Mouse (Mus musculus): ENCODE results near the gene H2-DMa. TPM values are rescaled to one million over a fixed set of nuclear protein-coding genes. Genes with fewer than 3 reads are reported as not detected.

Gene H2-DMa
- total RNA-seq, 2 experiments from 2014 or later = 17.2 to 20.4 TPM

DNA sequence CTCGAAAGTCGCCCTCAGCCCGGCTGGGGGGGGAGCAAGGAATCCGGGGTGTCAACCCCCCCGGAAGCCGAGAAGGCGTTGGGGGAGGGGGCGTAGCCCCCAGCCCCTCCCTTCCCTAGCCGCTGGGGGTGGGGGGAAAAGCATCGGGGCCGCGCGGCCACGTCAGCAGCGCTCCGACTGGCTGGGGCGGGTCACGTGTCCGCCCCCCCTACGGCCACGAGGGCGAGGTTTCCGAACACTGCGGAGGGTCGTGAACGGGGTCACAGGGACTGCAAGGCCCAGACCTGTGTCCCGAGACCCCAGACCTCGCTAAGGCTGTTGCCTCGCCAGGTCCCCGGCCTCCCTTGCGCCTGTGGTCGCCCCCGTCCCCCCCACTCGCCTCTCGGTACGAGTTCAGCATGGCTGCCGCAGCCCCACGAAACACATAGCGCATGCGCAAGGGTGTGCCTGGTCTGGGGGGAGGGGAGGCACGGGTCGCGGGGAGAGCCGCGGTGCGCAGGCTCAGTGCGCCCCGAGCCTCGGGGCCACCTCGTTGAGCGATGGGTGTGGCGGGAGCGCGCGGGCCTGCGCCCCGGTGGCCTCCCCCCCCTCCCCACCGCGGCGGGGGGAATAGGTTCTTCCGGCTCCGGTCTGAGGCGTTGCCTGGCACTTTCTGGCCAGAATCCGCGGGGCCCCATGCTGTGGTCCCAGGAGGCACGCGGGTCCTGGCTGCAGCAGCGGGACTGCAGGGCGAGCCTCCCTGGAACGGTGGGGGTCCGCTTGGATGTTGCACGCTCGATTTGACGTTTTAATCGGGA is 3.0 kb downstream of the H2-DMa start, which contains the start of gene Brd2:
TSS of gene Brd2 (minus strand) at position 447 of the 797 bp plus-strand sequence.
- peak; percentile 45 for ATAC-seq (replicated peaks; ENCODE audit: low FRiP score, poor library complexity, severe bottlenecking)

DNA sequence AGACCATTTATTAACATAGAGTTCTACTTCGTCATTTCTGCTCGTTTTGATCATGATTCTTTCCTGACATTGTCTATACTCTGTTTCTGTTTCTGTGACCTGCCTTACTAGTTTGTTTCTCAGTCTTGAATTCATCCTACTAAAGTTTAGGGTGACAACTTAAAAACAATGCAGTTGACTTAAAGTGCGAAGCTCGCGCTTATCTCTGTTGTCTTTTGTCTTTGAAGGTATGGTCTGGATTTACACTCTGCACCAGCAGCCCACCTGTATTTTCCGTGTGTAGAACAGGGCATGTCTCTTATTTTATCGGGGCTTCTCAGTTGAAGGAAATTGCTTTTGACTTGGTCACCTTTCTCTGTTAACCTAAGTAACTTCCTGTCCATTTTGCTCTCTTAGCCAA is 3.8 kb downstream of the H2-DMa start:
- ATAC-seq (replicated peaks; ENCODE audit: low FRiP score, poor library complexity, severe bottlenecking) = no peak

DNA sequence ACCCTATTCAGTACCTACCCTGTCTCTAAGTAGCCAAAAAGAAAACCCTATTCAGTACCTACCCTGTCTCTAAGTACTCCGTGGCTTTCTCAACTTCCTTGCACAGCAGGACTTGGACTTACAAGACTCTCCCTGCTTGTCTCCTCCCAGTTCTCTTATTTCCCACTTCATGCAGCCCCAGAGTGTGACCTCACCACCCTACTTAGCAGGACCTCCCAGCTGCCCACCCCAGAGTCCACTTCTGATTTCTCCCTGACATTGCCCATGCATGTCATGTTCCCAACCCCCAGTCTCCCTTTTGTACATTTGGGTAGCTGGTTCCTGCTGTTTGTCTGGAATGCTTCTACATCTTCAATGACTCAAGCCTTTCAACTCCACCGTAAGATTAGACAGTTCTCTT is 4.2 kb downstream of the H2-DMa start:
- ATAC-seq (replicated peaks; ENCODE audit: low FRiP score, poor library complexity, severe bottlenecking) = no peak

DNA sequence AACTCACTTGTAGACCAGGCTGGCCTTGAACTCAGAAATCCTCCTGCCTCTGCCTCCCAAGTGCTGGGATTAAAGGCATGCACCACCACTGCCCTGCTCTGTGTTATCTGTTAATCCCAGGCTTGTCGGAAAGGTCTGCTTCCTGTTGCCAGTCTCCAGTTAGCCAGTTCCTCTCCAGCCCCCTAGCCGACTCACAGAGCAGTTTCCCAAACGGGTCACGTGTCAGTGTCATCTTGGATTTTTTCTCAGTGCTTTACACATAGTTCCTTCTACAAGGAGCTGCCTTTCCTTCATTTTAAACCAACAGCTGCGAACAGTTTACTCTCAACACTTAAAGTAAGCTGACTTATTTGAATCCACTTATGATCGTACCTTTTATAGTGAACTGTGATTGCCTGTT is 5.3 kb downstream of the H2-DMa start:
- no peak for ATAC-seq (replicated peaks; ENCODE audit: low FRiP score, poor library complexity, severe bottlenecking)

DNA sequence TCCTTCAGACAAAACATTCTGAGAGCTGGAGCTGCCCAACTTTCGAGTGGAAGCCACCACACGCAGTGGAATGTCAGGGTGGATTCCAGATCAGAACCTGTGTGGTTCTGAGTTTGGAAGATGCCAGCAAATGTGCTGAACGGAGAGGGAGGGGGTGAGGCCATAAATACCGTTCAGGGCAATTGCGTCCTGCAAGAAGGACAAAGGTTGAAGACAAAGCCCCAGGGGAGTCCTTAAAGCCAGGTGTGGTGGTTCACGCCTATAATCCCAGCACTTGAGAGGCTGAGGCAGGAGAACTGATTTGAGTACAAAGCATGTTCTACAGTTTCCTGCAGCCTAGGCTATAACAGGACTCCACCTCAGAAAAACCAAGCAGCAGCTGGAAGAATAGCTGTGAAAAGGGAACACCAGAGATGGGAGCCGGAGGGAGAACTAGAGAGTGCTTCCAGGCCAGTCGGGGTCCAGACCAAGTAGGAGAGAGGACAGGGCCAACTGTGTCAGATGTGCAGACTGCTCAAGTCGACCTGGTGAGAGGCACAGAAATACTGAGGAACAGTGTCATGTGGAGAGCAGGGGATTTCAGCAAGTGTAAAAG is 7.6 kb downstream of the H2-DMa start:
- ATAC-seq (replicated peaks; ENCODE audit: low FRiP score, poor library complexity, severe bottlenecking) = no peak

DNA sequence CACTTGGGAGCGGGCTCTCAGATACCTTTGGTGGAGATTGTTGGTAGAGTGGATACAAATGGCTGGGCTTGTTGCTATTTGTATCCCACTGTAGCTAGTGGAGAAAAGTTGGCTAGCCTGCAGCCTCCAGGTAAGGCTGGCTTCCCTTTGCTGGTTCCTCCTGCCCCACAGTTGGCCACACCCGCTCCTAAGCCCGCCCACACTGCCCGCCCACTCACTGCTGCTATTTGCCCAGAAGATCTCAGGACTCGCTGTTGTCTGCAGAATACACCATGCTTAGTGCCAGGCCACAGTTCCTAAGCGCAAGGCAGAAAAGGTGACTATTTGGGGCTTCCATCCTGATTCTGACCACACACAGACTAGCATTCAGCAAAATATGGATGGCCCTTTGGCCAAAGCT is 8.1 kb downstream of the H2-DMa start:
- ATAC-seq (replicated peaks; ENCODE audit: low FRiP score, poor library complexity, severe bottlenecking) = peak; percentile 81

DNA sequence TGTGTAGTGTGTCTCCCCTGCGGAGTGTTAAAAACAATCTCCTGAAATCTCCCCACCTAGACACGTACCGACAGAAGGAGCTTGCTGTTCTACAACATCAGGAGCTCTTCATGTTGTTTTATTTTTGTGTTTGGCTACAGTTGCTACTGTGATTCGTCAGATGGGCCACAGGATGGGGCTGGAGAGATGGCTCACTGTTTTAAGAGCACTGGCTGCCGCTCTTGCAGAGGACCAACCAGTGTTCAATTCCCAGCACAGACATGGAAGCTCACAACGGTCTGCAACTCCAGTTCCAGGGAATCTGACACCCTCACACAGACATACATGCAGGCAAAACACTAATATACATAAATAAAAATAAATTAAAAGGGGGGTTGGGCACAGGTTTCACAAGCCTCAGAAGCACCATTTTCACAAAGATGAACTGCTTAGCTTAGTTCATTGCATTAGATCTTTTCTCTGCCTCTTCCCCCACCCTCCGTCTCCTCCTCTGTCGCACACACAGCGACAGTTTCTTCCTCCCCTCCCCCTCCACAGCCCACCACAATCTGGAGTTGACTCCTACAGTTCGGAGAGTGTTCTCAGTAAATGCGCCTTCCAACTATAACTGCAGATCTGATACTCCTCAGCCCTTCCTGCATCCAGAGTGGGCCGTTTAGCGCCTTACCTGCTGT is 9.1 kb downstream of the H2-DMa start:
- ATAC-seq (replicated peaks; ENCODE audit: low FRiP score, poor library complexity, severe bottlenecking) = no peak

DNA sequence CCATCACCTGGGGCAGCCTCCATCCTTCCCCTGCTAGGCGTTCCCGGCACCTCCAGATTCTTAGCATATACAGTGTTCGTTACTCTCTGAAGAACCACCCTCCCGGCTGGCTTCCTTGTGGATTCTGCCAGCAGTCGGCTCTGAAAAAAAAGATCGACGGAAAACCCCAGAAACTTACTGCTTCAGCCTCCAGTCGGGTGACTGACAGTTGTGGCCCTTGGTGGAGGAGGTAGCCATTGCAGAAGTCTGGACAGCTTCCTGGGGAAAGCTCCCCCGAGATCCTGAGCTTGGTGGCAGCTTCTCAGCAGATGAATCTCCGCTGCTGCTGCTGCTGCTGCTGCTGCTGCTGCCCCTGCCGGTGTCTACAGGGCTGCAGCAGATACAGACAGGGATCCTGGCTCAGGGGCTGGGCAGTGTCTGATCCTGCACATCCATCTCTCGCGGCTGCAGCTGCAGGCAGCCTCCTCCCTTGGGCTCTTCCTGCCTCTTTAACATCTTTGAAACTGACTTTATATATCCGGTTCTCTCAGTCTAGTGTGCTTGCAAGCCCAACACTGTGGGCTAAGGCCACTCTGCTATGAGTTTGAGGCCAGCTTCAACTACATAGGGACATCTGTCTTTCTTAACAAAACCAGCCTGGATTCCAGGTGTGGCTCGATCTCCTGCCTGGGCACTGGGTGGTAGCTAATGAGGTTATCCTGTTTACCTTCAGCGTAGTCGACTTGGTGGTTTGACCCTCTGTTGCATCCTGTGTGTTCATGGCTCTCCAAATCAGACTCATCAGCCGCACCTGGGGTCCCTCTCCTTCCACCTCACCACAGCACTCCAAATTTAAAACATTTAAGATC is 9.8 kb downstream of the H2-DMa start:
- ATAC-seq (replicated peaks; ENCODE audit: low FRiP score, poor library complexity, severe bottlenecking) = no peak

DNA sequence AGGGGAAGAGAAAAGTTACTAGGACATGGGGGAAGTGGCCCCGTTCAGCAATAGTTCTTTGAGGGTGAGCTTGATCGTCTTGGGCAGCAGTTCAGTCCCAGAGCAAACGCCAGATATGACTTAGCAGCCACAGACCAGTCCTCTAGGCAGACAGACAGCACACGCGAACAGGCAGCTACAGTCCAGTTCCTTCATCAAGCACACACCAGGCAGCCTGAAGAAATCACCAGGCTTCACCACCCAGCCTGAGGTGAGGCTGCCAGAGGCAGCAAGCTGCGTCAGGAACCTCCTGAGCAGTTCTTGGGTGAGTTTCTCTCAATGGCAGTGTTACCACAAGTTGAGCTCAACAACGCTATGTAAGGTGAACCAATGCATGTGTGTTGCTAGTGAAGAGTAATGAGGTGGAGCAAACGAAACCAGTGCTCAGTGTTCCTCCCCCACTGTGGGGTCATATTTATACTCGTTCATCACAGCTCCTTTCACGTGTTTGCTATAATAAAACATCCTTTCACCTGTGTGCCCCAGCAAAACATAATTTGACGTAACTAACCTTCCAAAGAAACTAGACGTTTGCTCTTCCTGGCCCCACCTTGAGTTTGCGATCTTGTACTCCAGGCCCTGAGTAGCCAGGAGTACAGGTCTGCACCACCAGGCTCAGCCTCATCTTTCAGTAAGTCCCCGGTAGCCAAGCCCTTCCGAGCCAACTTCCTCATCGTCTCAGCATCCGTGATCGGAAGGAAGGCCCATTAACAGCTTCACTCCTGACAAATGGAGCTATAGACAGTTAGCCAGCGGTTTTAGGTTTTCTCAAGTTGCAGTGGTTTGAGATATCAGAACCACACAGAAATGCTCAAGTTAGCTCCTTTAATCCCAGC is 11.0 kb downstream of the H2-DMa start:
- ATAC-seq (replicated peaks; ENCODE audit: low FRiP score, poor library complexity, severe bottlenecking) = no peak

DNA sequence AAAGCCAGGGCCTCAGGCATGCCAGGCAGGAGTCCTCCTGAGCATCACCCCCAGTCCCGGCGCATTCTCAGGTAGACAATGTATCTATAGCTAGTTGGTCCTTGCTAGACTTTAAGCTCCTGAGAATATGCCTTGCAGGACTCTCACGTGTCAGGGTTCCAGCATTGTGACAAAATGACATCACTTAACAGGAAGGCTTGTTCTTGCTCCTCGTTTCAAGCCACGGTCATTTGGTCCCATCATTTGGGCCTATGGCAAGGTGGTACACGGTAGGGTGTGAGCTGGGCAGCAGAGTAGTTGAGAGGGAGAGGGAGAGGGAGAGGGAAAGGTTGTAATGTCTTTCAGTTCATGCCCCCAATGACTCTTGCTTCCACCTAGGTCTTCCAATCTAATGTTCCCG is 12.6 kb downstream of the H2-DMa start:
- no peak for ATAC-seq (replicated peaks; ENCODE audit: low FRiP score, poor library complexity, severe bottlenecking)

DNA sequence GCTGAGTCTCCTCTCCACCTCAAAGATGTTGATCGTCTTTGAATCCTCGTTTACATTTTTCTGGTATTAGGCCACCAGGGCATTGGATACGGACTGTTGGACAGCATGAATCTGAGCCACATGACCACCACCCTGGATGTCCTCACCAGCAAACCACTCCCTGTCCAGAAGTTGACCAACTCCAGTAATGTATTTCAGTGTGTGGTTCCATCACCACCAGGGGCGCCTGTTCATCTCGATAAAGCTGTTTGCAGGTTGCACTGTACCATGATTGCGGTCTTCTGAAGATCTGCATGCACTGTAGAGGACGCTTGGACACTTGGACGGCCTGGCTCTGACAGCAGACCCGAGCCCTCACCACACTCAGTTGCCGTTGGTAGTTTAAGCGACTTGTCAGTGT is 13.9 kb downstream of the H2-DMa start:
- ATAC-seq (replicated peaks; ENCODE audit: low FRiP score, poor library complexity, severe bottlenecking) = no peak

DNA sequence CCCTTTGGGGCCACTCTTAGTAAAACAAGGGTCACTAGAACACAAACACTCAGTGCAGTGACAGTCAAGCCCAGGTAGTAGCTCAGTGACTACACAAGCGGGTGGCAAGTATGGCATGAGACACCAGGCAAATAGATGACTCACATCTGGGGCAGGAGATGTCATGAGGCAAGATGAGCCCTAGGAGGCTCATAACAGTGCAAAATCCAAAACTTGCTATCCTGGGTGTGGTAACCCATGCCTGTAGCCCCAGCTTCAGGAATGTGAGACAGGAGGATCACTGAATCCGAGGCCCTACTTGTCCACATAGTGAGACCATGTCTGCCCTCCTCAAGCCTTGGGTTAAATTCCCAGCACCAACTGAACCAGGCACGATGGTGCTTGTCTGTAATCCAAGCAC is 15.1 kb downstream of the H2-DMa start:
- ATAC-seq (replicated peaks; ENCODE audit: low FRiP score, poor library complexity, severe bottlenecking) = no peak

DNA sequence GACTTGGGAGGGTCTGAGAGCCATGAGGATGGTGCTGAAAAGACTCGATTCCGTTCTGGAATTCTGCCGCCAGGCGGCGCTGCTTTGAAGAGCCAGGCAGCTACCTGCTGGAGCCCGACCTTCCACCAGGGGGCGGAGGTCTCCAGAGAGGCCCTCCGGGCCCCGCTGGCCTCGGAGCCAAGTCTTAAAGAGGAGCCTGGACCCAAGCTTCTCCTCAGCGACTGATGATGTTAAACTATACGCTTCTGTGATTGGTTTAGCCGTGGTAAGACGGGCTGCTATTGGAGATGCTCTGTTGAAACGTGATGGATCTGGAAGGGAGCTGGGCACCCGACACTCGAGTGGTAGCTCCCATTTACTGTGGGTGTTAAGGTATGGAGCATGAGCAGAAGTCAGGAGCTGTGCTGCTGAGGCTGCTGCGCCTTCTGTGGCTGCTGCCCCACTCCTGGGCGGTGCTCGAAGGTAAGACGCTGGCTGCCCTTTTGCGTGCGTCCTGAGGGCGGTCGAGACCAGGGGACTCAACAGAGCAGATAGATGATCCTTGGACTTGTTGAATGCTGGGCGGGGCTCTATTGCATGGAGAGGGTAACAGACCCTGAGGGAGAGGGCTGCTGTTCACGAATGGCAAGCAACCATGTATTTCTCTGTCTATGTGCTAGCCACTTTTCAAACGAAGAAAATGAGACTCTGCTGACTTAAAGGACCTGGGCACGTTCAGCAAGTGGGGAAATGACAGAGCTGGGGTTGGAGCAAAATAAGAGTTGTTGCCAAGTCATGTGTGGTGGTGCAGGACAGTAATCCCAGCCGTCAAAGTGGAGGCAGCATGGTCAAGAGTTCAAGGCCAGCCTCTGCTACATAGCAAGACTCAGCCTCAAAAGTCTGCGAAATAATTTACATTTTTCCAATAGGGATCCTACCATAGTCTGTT is 16.2 kb downstream of the H2-DMa start:
- peak; percentile 94 for ATAC-seq (replicated peaks; ENCODE audit: low FRiP score, poor library complexity, severe bottlenecking)

DNA sequence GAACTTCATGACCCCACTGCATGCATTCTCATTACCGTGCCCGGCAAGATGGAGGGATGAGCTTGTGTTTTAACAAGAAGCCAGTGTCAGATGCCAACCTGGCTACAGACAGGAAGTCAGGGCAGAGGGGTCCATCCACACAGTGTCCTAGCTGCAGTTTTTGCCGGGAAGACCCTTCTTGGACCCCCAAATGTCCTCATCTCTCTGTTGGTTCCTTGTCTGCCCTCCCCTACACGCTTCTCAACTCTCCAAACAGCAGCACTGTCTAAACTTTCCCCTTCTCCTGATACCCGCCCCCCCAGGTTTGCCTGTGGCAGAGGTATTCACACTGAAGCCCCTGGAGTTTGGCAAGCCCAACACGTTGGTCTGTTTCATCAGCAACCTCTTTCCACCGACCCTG is 18.3 kb downstream of the H2-DMa start:
- ATAC-seq (replicated peaks; ENCODE audit: low FRiP score, poor library complexity, severe bottlenecking) = no peak

DNA sequence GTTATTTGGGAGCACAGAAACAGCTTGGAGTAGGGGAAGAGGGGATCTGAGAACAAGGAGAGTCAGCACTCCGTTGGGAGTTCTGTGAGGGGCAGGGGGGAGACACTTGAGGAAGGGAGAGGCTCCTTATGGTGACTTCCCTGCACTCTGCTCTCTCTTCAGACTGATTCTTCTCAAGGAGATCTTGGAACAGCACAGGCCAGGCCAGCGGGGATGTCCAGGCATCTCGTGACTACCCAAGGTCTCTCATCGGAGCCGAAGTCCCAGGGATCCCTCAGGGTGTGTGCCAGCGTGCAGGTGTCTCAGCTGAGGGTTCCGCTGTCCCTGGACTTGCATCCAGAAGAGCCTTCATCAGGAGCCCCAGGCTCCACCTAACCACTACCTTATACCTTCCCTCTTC is 19.3 kb downstream of the H2-DMa start:
- no peak for ATAC-seq (replicated peaks; ENCODE audit: low FRiP score, poor library complexity, severe bottlenecking)

DNA sequence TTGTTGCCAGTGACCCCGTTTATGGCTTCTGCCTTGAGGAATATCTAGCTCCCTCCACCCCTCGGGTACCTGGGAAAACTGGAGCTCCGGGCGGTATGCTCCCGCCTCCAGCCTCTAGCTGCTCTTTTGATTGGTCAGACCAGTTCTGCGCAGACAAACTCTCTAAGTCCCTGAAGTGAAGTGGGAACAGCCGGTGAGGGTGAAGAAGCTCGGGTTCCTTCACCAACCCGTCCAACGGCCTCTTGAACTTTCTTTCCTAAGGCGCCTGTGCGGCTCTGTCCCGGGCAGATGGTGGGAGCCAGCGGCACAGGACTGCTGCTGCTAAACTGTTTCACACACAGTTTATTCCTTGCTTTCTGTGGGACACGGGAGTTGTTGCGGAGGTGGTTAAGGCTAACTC is 20.1 kb downstream of the H2-DMa start:
- no peak for ATAC-seq (replicated peaks; ENCODE audit: low FRiP score, poor library complexity, severe bottlenecking)

DNA sequence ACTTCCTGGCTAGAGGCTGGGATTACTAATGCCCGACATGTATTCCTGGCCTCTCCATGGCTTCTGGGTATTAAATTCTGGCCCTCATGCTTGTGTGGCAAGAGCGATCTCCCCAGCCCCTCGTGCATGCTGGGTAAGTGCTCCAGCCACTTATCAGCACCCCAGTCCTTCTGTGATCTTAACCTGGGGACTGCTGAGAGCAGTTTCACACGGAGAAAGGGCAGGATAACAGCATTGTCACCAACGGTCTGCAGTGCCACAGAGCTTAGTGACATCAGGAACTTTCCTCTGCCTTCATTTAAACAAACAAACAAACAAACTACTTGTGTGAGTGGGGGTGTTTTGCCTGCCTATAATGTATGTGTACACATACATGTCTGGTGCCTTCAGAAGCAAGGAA is 20.9 kb downstream of the H2-DMa start:
- ATAC-seq (replicated peaks; ENCODE audit: low FRiP score, poor library complexity, severe bottlenecking) = no peak

DNA sequence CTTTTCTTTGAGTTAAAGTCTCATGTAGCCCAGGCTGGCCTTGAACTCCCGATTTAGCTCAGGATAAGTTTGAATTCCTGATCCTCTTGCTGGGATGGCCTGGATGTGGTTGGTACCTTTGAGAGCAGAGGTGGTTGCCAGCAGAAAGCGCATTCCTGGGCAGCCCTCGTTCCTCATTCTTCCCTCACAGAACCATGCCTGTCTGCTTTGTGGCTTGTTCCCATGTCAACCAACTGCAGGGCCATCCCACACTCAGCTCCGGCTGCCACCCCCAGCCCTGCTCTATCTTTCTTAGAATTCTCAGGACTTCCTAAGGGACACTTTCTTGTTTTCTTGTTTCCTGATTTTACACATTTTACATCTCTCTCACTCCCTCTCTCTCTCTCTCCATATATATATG is 22.1 kb downstream of the H2-DMa start:
- no peak for ATAC-seq (replicated peaks; ENCODE audit: low FRiP score, poor library complexity, severe bottlenecking)

Measured in erythroid progenitor cell, adult 5-6 weeks (primary cell).